Mouse (Mus musculus): ENCODE results near the gene Atp10a.

DNA sequence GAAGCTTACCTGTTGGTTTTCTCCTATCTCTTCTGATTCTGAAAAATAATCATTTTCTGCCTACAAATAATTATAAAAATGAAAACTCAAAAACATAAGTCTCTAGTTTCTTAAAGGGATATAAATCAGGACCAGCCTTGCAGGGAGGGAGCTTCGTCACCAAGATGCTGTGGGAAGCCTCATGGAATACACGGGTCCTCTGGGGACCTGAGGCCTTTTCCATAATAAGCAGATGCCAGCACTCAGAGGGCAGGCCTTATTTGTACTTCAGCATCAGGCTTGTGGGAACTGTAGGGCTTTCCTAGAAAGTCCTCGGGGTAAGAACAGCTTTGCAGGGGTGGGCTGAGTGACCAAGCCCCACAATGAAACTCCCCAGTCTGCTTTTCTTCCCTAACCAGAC is 20.1 kb downstream of the Atp10a start:
- TF ChIP-seq CTCF (conservative IDR thresholded peaks at IDR 0.05; ENCODE audit: insufficient read depth, insufficient read length, low read depth, low read length) (no peak), POLR2A (IDR thresholded peaks at IDR 0.05; ENCODE audit: low read depth, low read length) (no peak)
